Mouse (Mus musculus) lung, postnatal 10 days (tissue): Measurements from ENCODE around the gene Mrpl11.
"Not testable (repeated sequence)": the region's sequence is repeated elsewhere in the genome, so short reads cannot be mapped to it uniquely, and the experiment has no call there.

Experiments
- DNase-seq: peaks from one replicate; pipeline ENCODE4 v3.0.0; 2021

The Mrpl11 gene

GRCm38 (mm10) chr19:4994043-4994442, 32.1 kb downstream of the Mrpl11 start:
- DNase-seq, result no peak

- DNase-seq, result no peak
These were observed 37.6 kb downstream of the Mrpl11 start for GRCm38 (mm10) chr19:4999445-5000140.

DNA sequence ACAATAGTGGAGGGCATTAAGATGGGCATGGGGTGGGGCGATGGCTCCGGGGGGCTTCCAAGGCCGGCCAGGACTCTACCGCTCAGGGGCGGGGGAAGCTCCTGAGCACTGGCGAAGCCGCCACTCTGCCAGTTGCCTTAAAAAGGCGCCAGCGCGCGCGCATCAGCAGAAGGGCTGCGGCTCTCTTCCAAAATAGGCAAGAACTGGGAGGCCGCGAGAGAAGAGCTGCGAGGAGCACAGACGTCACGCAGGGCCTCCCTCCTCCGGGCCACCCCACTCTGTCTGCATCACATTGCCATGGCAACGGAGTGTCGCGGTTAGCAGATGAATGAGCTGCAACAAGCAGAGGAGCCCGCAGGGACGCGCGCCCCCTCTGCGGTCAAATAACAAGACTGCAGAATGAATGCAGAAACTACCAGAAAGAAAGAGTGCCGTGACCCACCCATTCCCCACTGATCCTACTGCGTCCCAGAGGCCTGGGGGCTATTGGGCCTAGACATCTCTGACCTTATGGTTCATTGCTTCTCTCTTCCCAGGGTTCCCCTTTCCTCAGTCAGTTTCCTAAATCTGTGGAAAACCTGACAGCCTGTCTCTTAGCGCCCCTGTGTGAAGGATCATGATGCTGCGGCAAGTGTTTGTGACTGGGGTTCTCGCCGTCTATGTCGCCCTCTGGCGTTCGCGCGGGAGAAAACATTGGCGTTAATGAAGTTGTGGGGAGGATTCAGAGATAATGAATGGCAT, 39.9 kb downstream of the Mrpl11 start:
- peak; percentile 84 for DNase-seq

DNA sequence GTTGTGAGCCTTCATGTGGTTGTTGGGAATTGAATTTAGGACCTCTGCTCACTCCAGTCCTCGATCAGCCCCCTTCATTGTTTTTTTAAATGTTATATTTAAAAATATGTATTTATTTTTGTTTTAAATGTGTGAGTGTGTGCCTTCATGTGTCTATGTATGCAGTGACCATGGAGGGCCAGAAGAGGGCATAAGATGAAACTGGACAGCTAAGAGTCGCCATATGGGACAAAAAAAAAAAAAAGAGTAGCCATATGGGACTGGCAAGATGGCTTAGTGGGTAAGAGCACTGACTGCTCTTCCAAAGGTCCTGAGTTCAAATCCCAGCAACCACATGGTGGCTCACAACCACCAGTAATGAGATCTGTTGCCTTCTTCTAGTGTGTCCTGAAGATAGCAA, 41.7 kb downstream of the Mrpl11 start:
- DNase-seq, result not testable (repeated sequence)

DNA sequence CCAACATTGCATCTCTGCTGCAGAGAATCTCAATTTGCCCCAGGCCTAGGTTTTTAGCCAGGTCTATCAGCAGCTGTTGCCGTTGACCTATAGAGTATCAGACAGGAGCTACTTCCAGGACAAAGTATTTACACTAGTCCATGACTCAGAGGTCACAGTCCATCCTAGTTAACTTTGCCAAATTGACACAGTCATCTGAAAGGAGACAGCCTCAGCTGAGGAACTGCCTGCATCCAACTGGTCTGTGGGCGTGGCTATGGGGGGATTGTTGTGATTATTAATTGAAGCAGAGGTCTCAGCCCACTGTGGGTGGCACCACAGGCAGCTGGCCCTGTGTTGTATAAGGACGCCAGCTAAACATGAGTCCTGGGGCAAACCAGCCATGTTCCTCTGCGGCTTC, 43.0 kb downstream of the Mrpl11 start:
- DNase-seq, result no peak

DNA sequence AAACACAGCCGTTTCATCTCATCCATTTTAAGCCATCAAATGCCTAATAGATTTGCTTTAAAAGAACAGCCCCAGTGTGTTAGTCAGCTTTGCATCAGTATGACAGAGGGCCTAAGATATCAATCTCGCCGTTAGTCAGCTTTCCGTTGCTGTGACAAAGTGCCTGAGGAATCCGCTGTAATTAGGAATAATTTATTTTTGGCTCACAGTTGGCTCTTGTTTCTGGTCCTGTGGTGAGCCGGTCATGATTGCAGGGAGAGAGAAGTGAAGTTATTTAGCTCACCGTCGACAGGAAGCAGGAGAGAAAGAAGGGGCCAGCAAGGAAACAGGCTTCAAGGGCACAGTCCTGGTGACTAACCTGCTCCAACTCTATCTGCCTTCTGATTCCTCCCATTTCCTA, 51.2 kb downstream of the Mrpl11 start:
- no peak for DNase-seq

GRCm38 (mm10) chr19:5014961-5015398, 53.0 kb downstream of the Mrpl11 start:
- DNase-seq, result peak; percentile 66

DNA sequence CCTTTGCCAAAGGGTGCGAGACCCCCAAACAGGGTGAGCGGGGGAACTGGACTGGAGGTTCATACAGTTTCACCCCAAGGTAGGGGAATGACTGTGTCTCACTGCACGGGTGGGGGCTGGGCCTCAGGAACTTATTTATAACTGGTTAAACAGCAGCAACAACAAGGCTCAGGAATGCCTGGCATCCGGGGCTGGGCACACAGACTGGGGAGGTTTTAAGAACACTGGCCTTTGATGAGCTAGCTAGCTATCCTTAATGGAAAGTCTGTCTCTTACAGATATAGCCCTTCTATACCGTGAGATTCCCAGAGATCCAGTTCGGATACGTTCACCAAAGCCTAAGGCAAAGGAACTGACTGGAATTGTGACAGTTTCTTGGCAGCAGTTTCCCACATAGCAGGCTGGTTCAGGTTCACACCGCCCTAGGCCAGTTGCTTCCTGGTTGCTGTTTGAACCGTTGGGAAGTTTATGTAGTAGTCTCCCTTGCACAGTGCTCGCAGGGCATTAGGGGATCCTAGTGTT, 54.3 kb downstream of the Mrpl11 start:
- peak; percentile 55 for DNase-seq
